Mouse (Mus musculus) B cell, adult 67 days (primary cell): ENCODE measurements around the gene Prok2. TPM values are rescaled to one million over a fixed set of nuclear protein-coding genes. Genes with fewer than 3 reads are reported as not detected.

Experiments
- total RNA-seq, 2 experiments: library from RNA; stranded (reverse); gene quantifications; 4 replicates each; pipeline ENCODE4 v1.2.4; 2023

Prok2 gene
- not detected for total RNA-seq

DNA sequence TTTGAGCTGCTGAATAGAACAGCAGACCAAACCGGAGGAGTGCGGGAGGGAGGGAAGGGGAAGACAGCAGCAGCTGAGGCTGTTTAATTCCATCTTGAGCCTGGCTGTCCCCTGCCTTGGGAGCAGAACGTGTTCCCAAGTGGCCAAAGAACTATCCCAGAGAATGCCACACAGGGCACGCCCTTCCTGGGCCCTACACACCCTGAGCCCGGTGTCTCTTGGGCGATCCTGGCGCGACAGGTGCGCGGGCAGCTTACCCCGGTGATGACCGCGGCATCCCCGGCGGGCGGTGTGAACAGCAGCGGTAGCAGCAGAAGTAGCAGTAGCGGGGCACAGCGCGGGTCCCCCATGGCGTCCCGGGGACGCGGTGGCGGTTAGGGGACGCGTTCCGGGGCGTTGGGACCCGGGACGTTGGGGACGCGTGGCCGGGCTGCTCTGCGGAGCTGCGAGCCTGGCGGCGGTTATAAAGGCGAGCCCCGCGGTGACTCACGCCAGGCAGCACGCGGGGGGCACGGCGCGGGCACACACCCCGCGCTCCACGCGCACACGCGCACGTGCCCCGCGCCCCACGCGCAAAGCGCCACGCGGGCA lies at the start of gene Prok2:
TSS of gene Prok2 (minus strand) at position 422 of the 591 bp plus-strand sequence.

DNA sequence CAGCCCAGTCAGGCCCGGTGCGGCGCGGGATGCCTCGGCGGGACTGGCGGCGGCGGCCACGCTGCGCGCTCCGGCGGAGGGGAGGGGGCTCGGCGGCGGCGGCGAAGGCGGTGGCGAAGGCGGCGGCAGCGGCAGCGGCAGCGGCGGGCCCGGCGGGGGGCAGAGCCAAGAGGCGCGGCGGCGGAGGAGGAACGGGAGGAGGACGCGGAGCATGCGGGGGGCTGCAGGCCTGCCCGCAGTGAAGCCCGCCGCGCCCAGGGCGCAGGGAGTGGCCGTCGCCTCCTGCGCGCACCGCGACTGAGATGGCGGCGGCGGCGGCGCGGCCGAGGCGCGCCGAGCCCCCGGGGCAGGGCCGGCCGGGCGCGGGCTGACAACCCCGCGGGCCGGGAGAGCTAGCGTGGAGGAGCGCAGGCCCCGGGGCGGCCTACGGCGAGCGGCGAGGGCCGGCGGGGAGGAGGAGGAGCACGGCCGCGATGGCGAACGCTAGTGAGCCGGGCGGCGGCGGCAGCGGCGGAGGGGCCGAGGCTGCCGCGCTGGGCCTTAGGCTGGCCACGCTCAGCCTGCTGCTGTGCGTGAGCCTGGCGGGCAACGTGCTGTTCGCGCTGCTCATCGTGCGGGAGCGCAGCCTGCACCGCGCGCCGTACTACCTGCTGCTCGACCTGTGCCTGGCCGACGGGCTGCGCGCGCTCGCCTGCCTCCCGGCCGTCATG lies 33.8 kb downstream of the Prok2 start, which contains the start of gene Gpr27:
TSS of gene Gpr27 (plus strand) at position 474 of the 710 bp plus-strand sequence.

DNA sequence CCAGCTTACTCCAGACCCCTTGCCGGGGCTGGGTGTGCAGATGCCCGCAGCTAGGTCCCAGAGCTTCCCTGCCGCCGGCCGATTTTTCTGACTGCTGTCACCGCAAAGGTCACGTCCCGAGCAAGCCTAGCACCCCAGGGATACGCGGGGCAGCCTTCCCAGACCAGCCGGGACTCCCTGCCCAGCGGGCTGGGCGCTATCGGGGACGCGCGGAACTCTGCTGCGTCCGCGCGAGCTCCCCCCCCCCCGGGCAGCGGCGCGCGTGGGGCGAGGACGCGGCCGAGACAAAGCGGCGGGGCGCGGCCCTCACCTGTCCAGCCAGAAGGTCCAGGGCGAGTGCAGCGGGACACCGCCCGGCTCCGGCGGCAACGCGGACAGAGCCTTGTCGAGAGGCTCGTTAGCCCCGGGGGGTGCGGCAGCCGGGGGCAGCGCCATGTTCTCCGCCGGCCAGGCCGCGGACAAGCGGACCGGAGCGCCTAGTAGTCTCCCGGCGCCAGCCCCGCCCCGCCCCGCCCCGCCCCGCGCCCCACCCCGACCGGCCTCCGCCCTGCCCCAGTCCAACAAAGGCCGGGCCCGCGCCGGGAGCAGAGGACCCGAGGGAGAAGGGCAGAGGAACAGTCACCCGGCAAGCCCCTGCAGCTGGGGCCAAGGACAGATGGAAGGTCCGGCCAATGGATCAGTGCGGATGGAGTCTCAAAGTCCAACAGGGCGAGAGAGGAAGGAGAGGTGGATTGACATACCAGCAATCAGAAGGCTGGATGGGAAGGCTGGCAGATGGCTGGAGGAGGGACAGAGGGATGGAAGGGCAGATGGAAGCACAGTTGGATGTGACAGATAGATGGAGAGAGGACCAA lies 59.6 kb downstream of the Prok2 start, which contains the start of the genes Eif4e3 and Gm20696:
TSS of gene Eif4e3 (minus strand) at position 454 of the 854 bp plus-strand sequence.
TSS of gene Gm20696 (minus strand) at position 480 of the 854 bp plus-strand sequence.

Other genes starting within 250 kb of the Prok2 start
- 1,000 to 10,000 TPM; 1,084 to 1,088 TPM for gene Foxp1, start 203.7 kb downstream of the Prok2 start, total RNA-seq
- gene Eif4e3, start 59.6 kb downstream of the Prok2 start, total RNA-seq = 1 to 10 TPM; 7.0 to 8.8 TPM
- gene Gm20696, start 59.6 kb downstream of the Prok2 start, total RNA-seq = 100 to 1,000 TPM in 1 of 2 experiments, 10 to 100 TPM in 1; 94.6 to 123 TPM
- gene Gpr27, start 33.7 kb downstream of the Prok2 start, total RNA-seq = not detected